Mouse (Mus musculus) thymus, adult 2 months (tissue): ENCODE results near the gene Espnl. TPM values are rescaled to one million over a fixed set of nuclear protein-coding genes. Genes with fewer than 3 reads are reported as not detected.

ENCODE experiments used
- DNase-seq: peaks from one replicate; pipeline ENCODE4 v3.0.0; 2021
- H3K27ac ChIP-seq: fragments of 200-500 bp; 2 replicates; pipeline ENCODE4 v1.5.1; 2012; ENCODE audit warnings: low read length, control low read depth; ENCODE audit not compliant: control insufficient read depth, insufficient read depth
- H3K27me3 ChIP-seq: fragments of 200-500 bp; 2 replicates; pipeline ENCODE4 v1.6.1; 2012; ENCODE audit warnings: mild to moderate bottlenecking, low read length, moderate library complexity, mixed read lengths; ENCODE audit not compliant: control insufficient read depth, insufficient read depth
- H3K36me3 ChIP-seq: fragments of 200-500 bp; 2 replicates; pipeline ENCODE4 v1.6.1; 2012; ENCODE audit warnings: mild to moderate bottlenecking, low read length, moderate library complexity; ENCODE audit not compliant: control insufficient read depth, insufficient read depth
- H3K4me1 ChIP-seq: fragments of 200-500 bp; replicated peaks from 2 replicates; pipeline ENCODE4 v1.6.1; 2012; ENCODE audit warnings: low read length; ENCODE audit not compliant: control insufficient read depth, insufficient read depth
- H3K4me3 ChIP-seq: fragments of 200-500 bp; 2 replicates; pipeline ENCODE4 v1.5.1; 2012; ENCODE audit warnings: mild to moderate bottlenecking, low read length, control low read depth, moderate library complexity; ENCODE audit not compliant: control insufficient read depth, insufficient read depth
- CTCF ChIP-seq: fragments of 200-500 bp; IDR thresholded peaks from 2 replicates; pipeline ENCODE4 v1.5.1; 2012; ENCODE audit warnings: mild to moderate bottlenecking, control low read depth, low read length, moderate library complexity, borderline replicate concordance; ENCODE audit not compliant: control insufficient read depth, poor library complexity, insufficient read depth; ENCODE audit errors: extremely low read depth
- POLR2A ChIP-seq: fragments of 200-500 bp; IDR thresholded peaks from 2 replicates; pipeline ENCODE4 v1.6.1; 2012; ENCODE audit warnings: mild to moderate bottlenecking, low read length, control low read depth, moderate library complexity; ENCODE audit not compliant: control insufficient read depth, poor library complexity, insufficient read depth; ENCODE audit errors: extremely low read depth
- WGBS: fragments of 180-500 bp; shearing (Covaris S2); methylation state at CpG from one replicate; pipeline ENCODE4 v1.1.7; 2018; 5-methylcytosine and 5-hydroxymethylcytosine counted together
- polyA plus RNA-seq: library from polyadenylated mRNA; depleted of rRNA; stranded (reverse); fragments of >200 nt; gene quantifications from 2 replicates; pipeline ENCODE4 v1.2.3, GENCODE M21; 2012

Gene Espnl
- polyA plus RNA-seq, 1 experiment, result 0.85 TPM

GRCm38 (mm10) chr1:91313251-91313650 is 8.6 kb upstream of the Espnl start:
- H3K4me1 ChIP-seq, result peaks cover 21% of the 10 kb centered on the region
- H3K27ac ChIP-seq, result no peak overlapping the region
- 60% methylated on average over 5 of the region's 5 CpGs for WGBS
- TF ChIP-seq CTCF (no peak), POLR2A (no peak)
- H3K27me3 ChIP-seq, result no peaks in the 10 kb centered on the region
- H3K4me3 ChIP-seq, result no peak overlapping the region
- DNase-seq, result no peak
- H3K36me3 ChIP-seq, result peaks cover 10% of the 10 kb centered on the region; the same call in 1 of the 2 replicates

DNA sequence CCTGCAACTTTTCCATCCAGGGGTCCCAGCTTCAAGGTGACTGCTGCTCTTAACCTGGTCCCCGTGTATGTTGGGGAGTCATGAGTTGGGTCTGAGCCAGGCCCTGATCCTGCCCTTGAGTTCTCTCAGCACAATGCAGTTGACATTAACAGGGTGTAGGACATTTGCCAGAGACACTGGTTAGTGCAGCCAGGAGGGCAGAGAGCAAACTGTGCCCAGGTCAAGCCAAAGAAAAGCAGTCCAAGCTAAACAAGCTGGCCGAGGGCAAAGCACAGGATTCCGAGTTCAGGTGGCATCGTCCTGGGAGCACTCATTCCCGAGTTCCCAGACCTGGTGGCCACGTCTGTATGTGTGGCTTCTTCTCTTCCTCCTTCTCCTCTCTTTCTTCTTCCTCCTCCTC is 4.2 kb upstream of the Espnl start:
- 95% methylated on average over 6 of the region's 6 CpGs for WGBS
- peaks cover 13% of the 10 kb centered on the region for H3K4me1 ChIP-seq
- no peak overlapping the region for H3K4me3 ChIP-seq
- TF ChIP-seq POLR2A, result no peak
- no peak for TF ChIP-seq CTCF
- no peak overlapping the region for H3K27ac ChIP-seq
- no peaks in the 10 kb centered on the region for H3K27me3 ChIP-seq
- H3K36me3 ChIP-seq, result no peaks in the 10 kb centered on the region
- no peak for DNase-seq

DNA sequence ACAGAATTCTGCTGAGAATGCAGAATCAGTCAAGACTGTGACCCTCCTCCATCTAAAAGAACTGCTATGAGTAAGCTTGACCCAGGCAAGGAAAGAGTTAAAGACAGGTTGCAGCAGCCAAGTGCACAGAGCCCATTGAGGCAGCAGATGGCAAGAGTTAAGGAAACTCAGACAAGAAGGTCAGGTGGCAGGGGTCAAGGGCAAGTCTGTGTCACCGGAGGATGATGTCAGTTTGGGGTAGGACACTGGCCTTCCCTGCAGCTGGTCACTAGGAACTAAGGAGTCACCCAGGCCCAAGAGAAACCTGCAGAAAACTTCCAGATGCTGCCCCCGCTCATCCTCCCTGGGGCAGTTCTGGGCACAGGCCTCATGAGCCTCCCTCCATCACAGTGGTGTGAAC is 2.8 kb downstream of the Espnl start:
- 98% methylated on average over 2 of the region's 2 CpGs for WGBS
- Histone ChIP-seq H3K36me3 (no peaks in the 10 kb centered on the region), H3K27ac (no peak overlapping the region), H3K4me1 (peaks cover 3% of the 10 kb centered on the region; the same call in 1 of the 2 replicates), H3K4me3 (no peak overlapping the region), H3K27me3 (no peaks in the 10 kb centered on the region)
- DNase-seq, result no peak
- TF ChIP-seq CTCF, result no peak

DNA sequence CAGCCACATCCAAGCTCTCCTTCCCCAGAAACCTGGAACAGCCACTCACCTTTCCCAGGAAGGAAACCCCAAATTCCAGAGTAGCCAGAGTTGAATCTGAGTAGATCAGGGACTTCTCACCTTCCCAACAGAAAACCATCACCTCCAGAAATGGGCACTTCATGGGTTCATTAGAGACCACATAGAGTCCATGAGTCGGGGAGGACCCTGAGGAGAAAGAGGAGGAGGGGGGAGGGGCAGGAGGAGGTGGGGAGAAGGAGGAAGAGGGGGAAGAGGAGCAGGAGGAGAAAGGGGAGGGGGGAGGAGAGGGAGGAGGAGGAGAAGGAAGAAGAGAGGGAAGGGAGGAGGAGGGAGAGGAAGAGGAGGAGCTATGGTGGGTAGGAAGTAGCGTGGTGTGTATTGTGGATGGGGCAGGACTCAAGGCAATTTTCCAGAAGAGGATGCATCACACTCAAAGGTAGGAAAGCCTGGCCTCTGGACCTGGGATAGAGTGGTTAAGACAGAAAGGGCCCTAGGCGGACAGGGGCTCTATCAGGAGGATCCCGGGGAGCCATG is 3.7 kb downstream of the Espnl start:
- H3K36me3 ChIP-seq, result no peaks in the 10 kb centered on the region
- no peak overlapping the region for H3K27ac ChIP-seq
- H3K27me3 ChIP-seq, result no peaks in the 10 kb centered on the region
- H3K4me1 ChIP-seq, result peaks cover 3% of the 10 kb centered on the region; the same call in 1 of the 2 replicates
- no peak overlapping the region for H3K4me3 ChIP-seq
- DNase-seq, result no peak
- WGBS, result 80% methylated on average over 4 of the region's 4 CpGs
- TF ChIP-seq POLR2A, result no peak
- TF ChIP-seq CTCF, result no peak

GRCm38 (mm10) chr1:91332102-91332501 is 10.2 kb downstream of the Espnl start:
- no peak overlapping the region for H3K4me3 ChIP-seq
- DNase-seq, result no peak
- no peaks in the 10 kb centered on the region for H3K27me3 ChIP-seq
- no peaks in the 10 kb centered on the region for H3K36me3 ChIP-seq
- 9% methylated on average over 4 of the region's 4 CpGs for WGBS
- no peak for TF ChIP-seq POLR2A
- TF ChIP-seq CTCF, result no peak
- peaks cover 9% of the 10 kb centered on the region; the same call in 1 of the 2 replicates for H3K4me1 ChIP-seq
- H3K27ac ChIP-seq, result no peak overlapping the region

DNA sequence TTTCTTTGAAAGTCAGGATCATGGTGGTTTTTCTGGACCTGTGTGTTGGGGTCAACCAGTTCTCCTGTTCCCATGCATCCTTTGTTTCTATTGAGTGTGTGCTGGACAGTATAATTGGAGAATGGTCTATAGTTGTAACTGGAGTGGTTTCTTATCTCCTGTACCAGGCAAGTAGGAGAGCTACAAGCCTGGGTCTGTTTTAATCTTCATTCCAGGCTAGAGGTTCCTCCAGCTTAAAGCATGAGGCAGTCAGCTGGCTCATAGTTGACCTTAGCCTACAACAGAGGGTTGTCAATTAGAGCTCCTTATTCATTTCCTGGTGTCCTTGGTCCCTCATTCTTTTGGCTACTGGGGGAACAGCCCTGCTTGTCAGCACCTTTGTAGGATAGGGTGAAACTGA is 11.7 kb downstream of the Espnl start:
- TF ChIP-seq CTCF (no peak), POLR2A (no peak)
- H3K27ac ChIP-seq, result no peak overlapping the region
- H3K4me1 ChIP-seq, result peaks cover 9% of the 10 kb centered on the region; the same call in 1 of the 2 replicates
- no peaks in the 10 kb centered on the region for H3K36me3 ChIP-seq
- H3K4me3 ChIP-seq, result no peak overlapping the region
- H3K27me3 ChIP-seq, result no peaks in the 10 kb centered on the region
- DNase-seq, result no peak

DNA sequence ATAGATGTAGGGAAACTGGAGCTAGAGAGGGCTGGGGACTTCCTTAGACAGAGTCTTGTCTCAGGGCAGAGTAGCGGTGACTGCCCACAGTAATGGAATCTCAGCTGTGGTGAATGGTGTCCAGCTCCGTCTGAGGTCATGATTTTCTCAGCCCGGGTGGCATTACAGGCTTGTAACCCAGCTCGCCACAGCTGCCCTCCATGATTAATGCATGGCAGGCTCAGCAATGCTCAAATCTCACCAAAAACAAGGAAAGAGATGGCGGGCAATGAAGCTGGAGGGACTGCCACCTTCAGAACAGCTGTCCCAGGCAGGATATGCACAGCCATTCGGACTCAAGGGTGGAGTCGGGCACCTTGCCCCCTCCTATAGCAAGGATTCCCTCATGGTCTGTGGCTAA is 15.5 kb downstream of the Espnl start:
- Histone ChIP-seq H3K27me3 (no peaks in the 10 kb centered on the region), H3K36me3 (no peaks in the 10 kb centered on the region), H3K4me1 (peaks cover 5% of the 10 kb centered on the region; the same call in 1 of the 2 replicates), H3K27ac (no peak overlapping the region), H3K4me3 (no peak overlapping the region)
- DNase-seq, result no peak
- 81% methylated on average over 7 of the region's 7 CpGs for WGBS
- TF ChIP-seq CTCF (no peak), POLR2A (no peak)
